Mouse (Mus musculus) right cerebral cortex, postnatal 36 days (tissue): ENCODE data around the gene Med23.

ENCODE experiments used
- DNase-seq, 2 experiments: peaks; one replicate each; pipeline ENCODE4 v3.0.0; 2022; ENCODE audit warnings: low spot score in 2 of 2, mixed read lengths in 1 of 2

Med23 gene

GRCm38 (mm10) chr10:24961112-24961511, 91.3 kb downstream of the Med23 start:
- DNase-seq, result no peak

GRCm38 (mm10) chr10:24961889-24962288, 92.1 kb downstream of the Med23 start:
- no peak for DNase-seq
